ENCODE assay signal across 29 mouse cellular contexts in the genomic region with DNA sequence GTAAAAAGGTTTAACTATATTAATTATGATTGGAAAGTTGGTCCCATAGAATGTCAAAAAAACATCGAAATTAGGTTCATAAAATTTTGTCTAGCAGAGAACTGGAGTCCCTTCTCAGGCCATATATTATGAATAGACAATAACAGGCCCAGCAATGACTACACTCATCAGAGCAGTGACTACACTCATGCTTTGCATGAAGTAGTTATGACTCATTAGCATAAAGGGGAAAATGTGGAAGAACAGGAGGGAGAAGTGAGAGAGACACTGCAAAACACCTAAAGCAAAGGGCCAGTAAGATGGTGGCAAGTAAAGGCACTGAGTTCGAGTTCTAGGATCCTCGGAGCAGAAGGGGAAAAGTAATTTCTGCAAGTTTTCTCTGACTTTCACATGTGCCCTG.
"Had no signal": no experiment of that assay in that cellular context is flagged by ENCODE, and none has a peak within 500 bp of the region (broad histone marks: within the 10 kb centered on the region; RNA-seq: fewer than 3 reads in every experiment).

No protein-coding gene starts in this region.

- H3K4me3 ChIP-seq: left cerebral cortex, adult 2 months; limb, embryonic 10.5 days; limb, embryonic 12.5 days; limb, embryonic 13.5 days; limb, embryonic 15.5 days; liver, embryonic 12.5 days; liver, embryonic 13.5 days; liver, embryonic 15.5 days; lung, embryonic 15.5 days; megakaryocyte, embryonic 14.5 days; midbrain, embryonic 10.5 days; midbrain, embryonic 12.5 days; midbrain, embryonic 13.5 days; midbrain, embryonic 15.5 days; myocyte had no signal

- H3K36me3 ChIP-seq: limb, embryonic 13.5 days; liver, embryonic 15.5 days; lung, embryonic 15.5 days; midbrain, embryonic 12.5 days; midbrain, embryonic 13.5 days; midbrain, embryonic 15.5 days had no signal

- DNase-seq: left cerebral cortex, postnatal 4 days; liver; liver, embryonic 13.5 days; liver, postnatal 0 days; lung, adult 18-20 months; lung, adult 2 months; lung, embryonic 14.5 days; lung, postnatal 10 days; lung, postnatal 14 days; lung, postnatal 36 days; midbrain, embryonic 14.5 days had no signal

- H3K9ac ChIP-seq: limb, embryonic 12.5 days; limb, embryonic 13.5 days; limb, embryonic 15.5 days; liver, embryonic 12.5 days; liver, embryonic 13.5 days; liver, embryonic 14.5 days; liver, embryonic 15.5 days; liver, postnatal 0 days; lung, embryonic 14.5 days; lung, embryonic 15.5 days; midbrain, embryonic 12.5 days; midbrain, embryonic 13.5 days; midbrain, embryonic 15.5 days had no signal

- H3K27ac ChIP-seq: left cerebral cortex, adult 2 months; limb, embryonic 10.5 days; limb, embryonic 12.5 days; limb, embryonic 13.5 days; limb, embryonic 15.5 days; liver, embryonic 12.5 days; liver, embryonic 13.5 days; liver, embryonic 14.5 days; liver, embryonic 15.5 days; lung, embryonic 15.5 days; macrophage; midbrain, embryonic 10.5 days; midbrain, embryonic 12.5 days; midbrain, embryonic 13.5 days; midbrain, embryonic 15.5 days had no signal

- H3K9me3 ChIP-seq: limb, embryonic 10.5 days; limb, embryonic 12.5 days; limb, embryonic 13.5 days; limb, embryonic 15.5 days; liver, embryonic 12.5 days; liver, embryonic 13.5 days; liver, embryonic 15.5 days; lung, embryonic 15.5 days; megakaryocyte, embryonic 14.5 days; midbrain, embryonic 10.5 days; midbrain, embryonic 12.5 days; midbrain, embryonic 13.5 days; midbrain, embryonic 15.5 days had no signal

- H3K4me2 ChIP-seq: limb, embryonic 12.5 days; limb, embryonic 13.5 days; limb, embryonic 15.5 days; liver, embryonic 11.5 days; liver, embryonic 12.5 days; liver, embryonic 13.5 days; liver, embryonic 15.5 days; lung, embryonic 14.5 days; lung, embryonic 15.5 days; midbrain, embryonic 11.5 days; midbrain, embryonic 12.5 days; midbrain, embryonic 13.5 days; midbrain, embryonic 15.5 days had no signal

- H3K27me3 ChIP-seq: limb, embryonic 12.5 days; limb, embryonic 13.5 days; limb, embryonic 15.5 days; liver, embryonic 12.5 days; liver, embryonic 13.5 days; liver, embryonic 15.5 days; lung, embryonic 15.5 days; midbrain, embryonic 12.5 days; midbrain, embryonic 13.5 days; midbrain, embryonic 15.5 days had no signal
